Mouse (Mus musculus): ENCODE results near the gene Gm20532.

Gm20532 gene

DNA sequence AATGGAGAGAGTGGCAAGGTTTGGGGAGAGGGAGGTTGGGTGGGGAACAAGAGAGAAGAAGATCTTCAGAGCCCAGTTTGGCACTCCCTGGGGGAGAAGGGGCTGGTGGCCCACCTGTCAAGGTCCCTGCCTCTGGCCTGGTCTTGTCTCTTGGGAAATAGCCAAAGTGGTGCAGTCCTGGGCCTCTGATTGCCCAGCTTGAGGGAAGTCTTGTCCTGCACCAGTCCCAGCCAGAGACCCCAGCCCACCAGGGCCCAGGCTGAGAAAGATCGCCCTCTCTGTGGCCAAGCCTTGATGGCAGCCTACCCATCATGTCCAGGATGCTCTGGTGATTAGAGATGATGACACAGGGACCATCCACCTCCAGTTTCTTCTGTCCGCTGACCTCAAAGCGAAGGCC is 10.5 kb downstream of the Gm20532 start:
- no peak for DNase-seq (ENCODE audit: low spot score)

DNA sequence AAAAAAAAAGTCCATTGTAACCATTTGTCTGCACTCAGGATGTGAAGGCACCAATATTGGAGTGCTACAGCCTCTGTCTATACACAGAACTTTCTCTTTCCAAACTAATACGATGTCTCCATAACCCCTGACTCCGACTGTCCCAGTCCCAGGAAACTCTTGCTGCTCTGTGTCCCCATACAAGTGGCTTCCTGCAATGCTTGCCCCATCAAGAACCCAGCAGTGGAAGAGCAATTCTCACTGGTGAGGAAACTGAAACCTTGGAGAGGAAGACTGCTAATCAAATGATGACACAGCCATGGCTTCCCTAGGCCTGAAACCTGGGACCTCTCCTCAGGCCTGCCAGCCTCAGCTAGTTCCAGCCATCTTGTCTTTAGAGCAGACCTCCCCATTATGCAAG is 11.4 kb downstream of the Gm20532 start:
- no peak for DNase-seq (ENCODE audit: low spot score)

DNA sequence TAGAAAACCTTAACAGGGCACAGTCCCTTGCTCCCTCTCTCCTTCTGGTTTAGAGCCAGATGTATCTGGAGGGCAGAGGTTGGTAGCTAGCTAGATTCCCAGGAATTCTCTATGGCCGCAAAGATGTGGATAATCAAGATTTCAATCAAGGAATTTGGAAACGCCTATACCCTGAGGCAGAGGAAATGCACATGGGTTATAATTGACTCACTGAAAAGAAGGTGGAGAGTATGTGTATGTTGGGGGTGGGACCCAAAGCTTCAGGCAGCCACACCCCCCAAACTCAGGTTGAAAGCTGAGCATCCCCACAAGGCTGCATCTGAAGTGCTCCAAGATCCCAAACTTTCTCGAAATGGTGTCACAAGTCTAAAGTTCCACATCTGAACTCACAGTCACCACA is 12.0 kb downstream of the Gm20532 start:
- no peak for DNase-seq (ENCODE audit: low spot score)

GRCm38 (mm10) chr2:26599965-26600364 is 13.5 kb downstream of the Gm20532 start:
- no peak for DNase-seq (ENCODE audit: low spot score)

- no peak for DNase-seq (ENCODE audit: low spot score)
Observed at GRCm38 (mm10) chr2:26600664-26601063, 14.2 kb downstream of the Gm20532 start.

DNA sequence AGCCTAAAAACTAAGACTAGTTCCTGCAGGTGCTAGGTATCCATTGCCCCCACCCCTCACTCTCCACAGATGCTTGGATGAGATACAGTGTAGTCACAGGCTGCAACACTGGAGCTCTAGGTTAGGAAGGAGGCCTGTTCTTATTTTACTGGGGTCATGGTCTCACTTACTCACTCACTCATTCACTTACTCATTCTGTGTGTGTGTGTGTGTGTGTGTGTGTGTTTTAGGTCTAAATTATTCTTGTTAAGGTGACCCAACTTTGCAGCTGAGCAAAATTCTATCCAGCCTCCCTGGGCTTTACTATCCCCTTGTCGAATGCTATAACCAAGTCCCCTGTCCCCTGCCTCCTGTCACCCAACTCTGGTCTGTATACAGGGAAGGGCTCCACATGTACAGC is 15.2 kb downstream of the Gm20532 start:
- no peak for DNase-seq (ENCODE audit: low spot score)

DNA sequence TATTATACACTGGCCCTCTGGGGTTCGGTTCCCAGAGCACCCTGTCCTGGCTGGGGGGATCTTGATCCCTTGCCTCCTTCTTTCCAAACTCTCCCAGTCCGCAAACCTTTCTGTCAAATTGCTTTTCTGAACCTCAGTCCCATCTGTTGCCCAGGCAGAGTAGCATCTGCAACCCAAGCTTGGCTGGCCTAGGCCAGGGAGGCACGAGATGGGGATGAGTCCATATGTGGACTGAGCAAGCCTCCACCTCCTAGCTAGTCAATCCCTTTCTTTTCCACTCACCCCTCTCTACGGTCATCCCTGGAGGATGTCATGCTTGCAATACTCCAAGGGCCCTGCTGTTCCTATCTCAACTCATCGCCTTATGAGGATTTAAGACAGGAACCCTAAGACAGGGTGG is 16.2 kb downstream of the Gm20532 start:
- no peak for DNase-seq (ENCODE audit: low spot score)

- DNase-seq (ENCODE audit: low spot score): no peak
Observed at GRCm38 (mm10) chr2:26603159-26603558, 16.7 kb downstream of the Gm20532 start.

- DNase-seq (ENCODE audit: low spot score): peak; percentile 75
Observed at GRCm38 (mm10) chr2:26603720-26604671, 17.6 kb downstream of the Gm20532 start, which contains the start of gene Agpat2. Agpat2 (minus strand) TSS chr2:26604417.

- DNase-seq (ENCODE audit: low spot score): no peak
Observed at GRCm38 (mm10) chr2:26605331-26605730, 18.9 kb downstream of the Gm20532 start.

DNA sequence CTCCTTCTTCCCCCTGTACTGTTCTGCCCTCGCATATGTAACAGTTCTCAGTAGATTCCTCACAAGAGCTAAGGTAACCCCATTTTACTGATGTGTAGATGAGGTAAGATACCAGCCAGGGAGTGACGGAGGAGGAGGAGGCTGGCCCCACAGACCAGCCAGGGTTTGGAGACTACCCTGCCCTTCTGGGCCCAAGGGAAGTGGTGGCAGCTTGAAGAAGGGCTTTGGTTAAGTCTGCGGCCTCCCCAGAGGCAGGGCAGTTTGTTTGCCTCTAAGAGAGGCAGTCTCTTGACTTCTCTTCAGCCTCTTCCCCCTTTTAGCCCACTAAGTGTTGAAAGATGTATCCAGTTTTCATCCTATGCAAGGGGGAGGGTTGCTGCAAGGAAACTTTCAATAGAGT is 20.1 kb downstream of the Gm20532 start:
- no peak for DNase-seq (ENCODE audit: low spot score)

DNA sequence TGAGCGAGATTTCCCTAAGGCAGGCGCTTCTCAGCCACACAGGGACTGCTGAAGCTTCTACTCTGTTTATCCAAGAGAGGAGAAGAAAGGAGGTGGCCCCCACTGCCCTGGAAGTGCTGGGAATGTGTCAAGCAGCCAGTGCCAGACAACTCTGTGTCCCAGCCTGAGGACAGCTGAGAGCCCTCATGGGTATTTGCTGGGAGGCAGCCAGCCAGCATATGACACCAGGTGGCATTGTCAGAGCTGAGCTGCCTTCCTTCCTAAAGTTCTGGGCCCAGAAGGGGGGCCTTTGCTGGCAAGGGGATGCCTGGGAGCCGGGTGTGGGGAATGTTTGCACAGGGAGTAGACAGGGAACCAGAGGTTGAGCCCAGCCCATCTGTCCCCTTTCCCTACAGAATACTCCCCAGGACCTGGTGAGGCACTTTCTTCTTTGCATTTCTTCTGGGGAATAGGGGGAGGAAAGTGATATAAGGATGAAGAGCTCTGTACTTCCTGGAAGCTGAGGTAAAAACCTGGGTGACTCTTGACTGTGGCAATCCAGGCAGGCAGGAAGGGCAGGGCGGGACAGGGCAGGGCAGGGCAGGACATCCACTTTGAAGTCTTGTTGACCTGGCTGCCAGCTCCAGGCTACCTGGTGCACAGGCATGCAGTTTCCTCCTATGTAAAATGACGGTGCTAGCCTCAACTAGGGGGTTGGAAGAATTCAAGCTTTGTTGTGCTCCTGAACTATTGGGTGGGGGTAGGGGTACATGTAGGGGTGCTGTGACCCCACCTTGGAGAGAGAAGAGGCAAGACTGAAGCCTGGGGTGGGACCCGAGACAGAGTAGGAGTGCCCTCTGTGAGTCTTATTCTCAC is 20.8 kb downstream of the Gm20532 start:
- DNase-seq (ENCODE audit: low spot score): no peak

GRCm38 (mm10) chr2:26608781-26609180 is 22.3 kb downstream of the Gm20532 start:
- DNase-seq (ENCODE audit: low spot score): no peak

- DNase-seq (ENCODE audit: low spot score): no peak
Observed at GRCm38 (mm10) chr2:26609261-26609661, 22.8 kb downstream of the Gm20532 start.

DNA sequence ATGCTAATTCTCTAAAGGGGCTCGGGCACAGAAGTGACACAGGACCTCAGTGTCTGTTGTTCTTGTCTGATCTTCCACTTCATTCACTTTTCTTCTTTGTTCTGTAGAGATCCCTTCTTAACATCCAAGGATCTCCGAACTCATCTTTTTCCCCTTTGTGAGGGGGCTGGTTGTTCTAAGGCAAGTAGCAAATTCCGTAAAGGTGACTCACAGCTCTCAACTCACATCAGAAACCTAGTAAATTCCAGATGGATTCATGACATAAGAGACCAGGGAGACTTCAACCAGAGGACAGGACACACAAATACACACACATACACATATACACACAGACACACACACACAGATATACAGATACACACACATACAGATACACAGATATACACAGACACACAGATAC is 24.1 kb downstream of the Gm20532 start:
- no peak for DNase-seq (ENCODE audit: low spot score)

GRCm38 (mm10) chr2:26611054-26611453 is 24.6 kb downstream of the Gm20532 start:
- DNase-seq (ENCODE audit: low spot score): no peak

DNA sequence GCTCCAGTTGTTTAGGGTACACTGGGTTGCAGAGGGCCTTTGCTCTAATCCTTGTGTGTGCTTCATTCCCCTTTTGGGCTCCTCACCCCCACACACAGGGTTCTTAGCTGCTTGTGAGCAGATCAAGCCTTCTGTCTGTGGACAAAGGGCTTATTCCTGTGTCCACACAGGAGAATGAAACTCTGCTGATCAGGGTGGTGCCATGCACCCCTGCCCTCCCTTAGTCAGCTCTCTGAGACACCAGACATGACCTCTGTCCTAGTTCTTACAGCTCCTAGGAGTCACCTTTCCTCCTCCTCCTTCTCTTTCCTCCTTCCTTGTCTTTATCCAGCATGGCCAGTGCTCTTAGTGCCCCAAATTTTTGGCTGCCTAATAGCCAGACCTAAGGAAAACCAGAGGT is 25.5 kb downstream of the Gm20532 start:
- DNase-seq (ENCODE audit: low spot score): no peak

- DNase-seq (ENCODE audit: low spot score): no peak
Observed at GRCm38 (mm10) chr2:26614903-26615302, 28.5 kb downstream of the Gm20532 start.

- no peak for DNase-seq (ENCODE audit: low spot score)
Observed at GRCm38 (mm10) chr2:26615459-26616124, 29.2 kb downstream of the Gm20532 start.

- no peak for DNase-seq (ENCODE audit: low spot score)
Observed at GRCm38 (mm10) chr2:26617331-26617730, 30.9 kb downstream of the Gm20532 start.

GRCm38 (mm10) chr2:26617928-26618327 is 31.5 kb downstream of the Gm20532 start:
- DNase-seq (ENCODE audit: low spot score): no peak

DNA sequence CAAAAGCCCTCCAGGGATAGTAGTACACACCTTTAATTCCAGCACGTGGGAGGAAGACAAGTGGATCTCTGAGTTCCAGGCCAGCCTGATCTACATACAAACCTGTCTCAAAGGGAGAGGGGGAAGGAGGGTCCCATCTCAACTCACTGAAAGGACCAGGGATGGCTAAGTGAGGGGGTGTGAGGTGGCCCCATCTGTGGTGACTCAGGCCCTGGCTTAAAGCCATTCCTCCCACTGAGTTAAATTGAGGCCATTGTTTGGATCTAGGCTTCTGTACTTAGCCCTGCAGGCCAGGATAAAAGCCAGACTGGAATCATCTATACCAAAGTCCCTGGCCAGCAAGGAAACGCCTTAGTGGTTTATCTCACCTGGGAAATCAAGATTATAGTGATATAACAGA is 34.8 kb downstream of the Gm20532 start:
- no peak for DNase-seq (ENCODE audit: low spot score)
